Mouse (Mus musculus) hindbrain, embryonic 16.5 days (tissue): ENCODE results near the gene Kat5. TPM values are rescaled to one million over a fixed set of nuclear protein-coding genes. Genes with fewer than 3 reads are reported as not detected.
A peak's percentile ranks its signal among the peaks of the same experiment; 100 is the strongest.

Experiments used
- ATAC-seq: fragments of 200-750 bp; cut with Nextera tagmentation; 2 replicates; pipeline ENCODE4 v1.8.0; 2017; ENCODE audit warnings: moderate TSS enrichment, moderate library complexity
- H3K27ac ChIP-seq: fragments of 300-500 bp; sonication (generic); 2 replicates; pipeline ENCODE4 v1.5.1; 2014; ENCODE audit warnings: low read depth, mild to moderate bottlenecking, control low read depth, low read length, moderate library complexity
- H3K27me3 ChIP-seq: fragments of 300-500 bp; sonication (generic); replicated peaks from 2 replicates; pipeline ENCODE4 v1.6.1; 2014; ENCODE audit warnings: low read length; ENCODE audit not compliant: control insufficient read depth, insufficient read depth
- H3K36me3 ChIP-seq: fragments of 300-500 bp; sonication (generic); 2 replicates; pipeline ENCODE4 v1.6.1; 2014; ENCODE audit warnings: mild to moderate bottlenecking, low read length, moderate library complexity, mixed read lengths; ENCODE audit not compliant: control insufficient read depth, insufficient read depth
- H3K4me1 ChIP-seq: fragments of 300-500 bp; sonication (generic); 2 replicates; pipeline ENCODE4 v1.6.1; 2014; ENCODE audit warnings: low read depth, low read length; ENCODE audit not compliant: control insufficient read depth, insufficient read depth
- H3K4me2 ChIP-seq: fragments of 300-500 bp; sonication (generic); 2 replicates; pipeline ENCODE4 v1.6.1; 2014; ENCODE audit warnings: mild to moderate bottlenecking, low read length, control low read depth, moderate library complexity
- H3K4me3 ChIP-seq: fragments of 300-500 bp; sonication (generic); 2 replicates; pipeline ENCODE4 v1.5.1; 2014; ENCODE audit warnings: mild to moderate bottlenecking, low read length, control low read depth, moderate library complexity
- H3K9ac ChIP-seq: fragments of 300-500 bp; sonication (generic); 2 replicates; pipeline ENCODE4 v1.6.1; 2014; ENCODE audit warnings: low read depth, mild to moderate bottlenecking, control low read depth, low read length, moderate library complexity
- H3K9me3 ChIP-seq: fragments of 300-500 bp; sonication (generic); 2 replicates; pipeline ENCODE4 v1.6.1; 2014; ENCODE audit warnings: mild to moderate bottlenecking, low read length, moderate library complexity; ENCODE audit not compliant: control insufficient read depth
- WGBS: fragments of 180-500 bp; shearing (Covaris S2); extraction: QIAGEN DNeasy Blood & Tissue Kit; methylation state at CpG from one replicate; pipeline ENCODE4 v1.1.7; 2014; 5-methylcytosine and 5-hydroxymethylcytosine counted together
- polyA plus RNA-seq: library from polyadenylated mRNA; unstranded; fragments of >200 nt; fragmentation: Nextera tagmentation; extraction: Ambion mirVana; gene quantifications from 2 replicates; pipeline ENCODE4 v1.2.1, GENCODE M21; 2015

Kat5 gene
- polyA plus RNA-seq, 1 experiment from 2014 or later = 63.3 TPM

GRCm38 (mm10) chr19:5559631-5560456 is 50.2 kb downstream of the Kat5 start:
- H3K4me2 ChIP-seq = peak overlapping the region; percentile 70
- peaks cover 66% of the 10 kb centered on the region for H3K27me3 ChIP-seq
- H3K9ac ChIP-seq = peak overlapping the region; percentile 3
- ATAC-seq = no peak
- no peak overlapping the region for H3K27ac ChIP-seq
- WGBS = under 1% methylated on average over 69 of the region's 69 CpGs
- no peaks in the 10 kb centered on the region for H3K9me3 ChIP-seq
- H3K4me1 ChIP-seq = peaks cover 15% of the 10 kb centered on the region
- H3K36me3 ChIP-seq = no peaks in the 10 kb centered on the region
- H3K4me3 ChIP-seq = peak overlapping the region; percentile 40

GRCm38 (mm10) chr19:5559229-5559628 is 50.8 kb downstream of the Kat5 start:
- 17% methylated on average over 8 of the region's 8 CpGs for WGBS
- Histone ChIP-seq H3K9me3 (no peaks in the 10 kb centered on the region), H3K27ac (no peak overlapping the region), H3K4me2 (no peak overlapping the region), H3K27me3 (peaks cover 61% of the 10 kb centered on the region), H3K4me3 (no peak overlapping the region), H3K4me1 (peaks cover 15% of the 10 kb centered on the region), H3K9ac (no peak overlapping the region), H3K36me3 (no peaks in the 10 kb centered on the region)
- no peak for ATAC-seq

GRCm38 (mm10) chr19:5558770-5559169 is 51.3 kb downstream of the Kat5 start:
- Histone ChIP-seq H3K4me1 (peaks cover 15% of the 10 kb centered on the region), H3K9me3 (no peaks in the 10 kb centered on the region), H3K4me3 (no peak overlapping the region), H3K27ac (no peak overlapping the region), H3K36me3 (no peaks in the 10 kb centered on the region), H3K4me2 (no peak overlapping the region), H3K27me3 (peaks cover 57% of the 10 kb centered on the region), H3K9ac (no peak overlapping the region)
- no peak for ATAC-seq
- WGBS = 49% methylated on average over 8 of the region's 8 CpGs

GRCm38 (mm10) chr19:5558169-5558568 is 51.9 kb downstream of the Kat5 start:
- no peak overlapping the region for H3K4me2 ChIP-seq
- H3K27ac ChIP-seq = no peak overlapping the region
- H3K9ac ChIP-seq = no peak overlapping the region
- H3K27me3 ChIP-seq = peaks cover 56% of the 10 kb centered on the region
- H3K36me3 ChIP-seq = no peaks in the 10 kb centered on the region
- H3K9me3 ChIP-seq = no peaks in the 10 kb centered on the region
- H3K4me1 ChIP-seq = peaks cover 15% of the 10 kb centered on the region
- ATAC-seq = no peak
- H3K4me3 ChIP-seq = no peak overlapping the region
- WGBS = 46% methylated on average over 7 of the region's 7 CpGs

- Histone ChIP-seq H3K9me3 (no peaks in the 10 kb centered on the region), H3K4me2 (no peak overlapping the region), H3K4me1 (no peaks in the 10 kb centered on the region), H3K36me3 (no peaks in the 10 kb centered on the region), H3K9ac (no peak overlapping the region), H3K4me3 (no peak overlapping the region), H3K27me3 (peaks cover 24% of the 10 kb centered on the region), H3K27ac (no peak overlapping the region)
- no peak for ATAC-seq
- 82% methylated on average over 14 of the region's 14 CpGs for WGBS
These were observed 55.8 kb downstream of the Kat5 start for GRCm38 (mm10) chr19:5554212-5554611.

GRCm38 (mm10) chr19:5553802-5554201 is 56.2 kb downstream of the Kat5 start:
- Histone ChIP-seq H3K4me3 (no peak overlapping the region), H3K27me3 (peaks cover 20% of the 10 kb centered on the region), H3K27ac (no peak overlapping the region), H3K9ac (no peak overlapping the region), H3K9me3 (no peaks in the 10 kb centered on the region), H3K4me1 (no peaks in the 10 kb centered on the region), H3K4me2 (no peak overlapping the region), H3K36me3 (no peaks in the 10 kb centered on the region)
- no peak for ATAC-seq
- WGBS = 67% methylated on average over 8 of the region's 8 CpGs

Other genes with a start within 250 kb of the Kat5 start
- gene Eif1ad, start 243.5 kb downstream of the Kat5 start, polyA plus RNA-seq = 40.6 and 44.4 TPM in 2 replicates
- 315 and 333 TPM in 2 replicates for gene Banf1, start 243.1 kb downstream of the Kat5 start, polyA plus RNA-seq
- gene Sart1, start 221.5 kb downstream of the Kat5 start, polyA plus RNA-seq = 58.8 and 66.0 TPM in 2 replicates
- gene Tsga10ip, start 207.7 kb downstream of the Kat5 start, polyA plus RNA-seq = 0.36 TPM in 1 of 2 replicates, not detected in the other
- 301 and 318 TPM in 2 replicates for gene Drap1, start 185.3 kb downstream of the Kat5 start, polyA plus RNA-seq
- gene AI837181, start 185.1 kb downstream of the Kat5 start, polyA plus RNA-seq = 38.5 and 72.7 TPM in 2 replicates
- gene Fosl1, start 162.7 kb downstream of the Kat5 start, polyA plus RNA-seq = not detected in 2 replicates
- gene Ccdc85b, start 152.3 kb downstream of the Kat5 start, polyA plus RNA-seq = 11.4 and 12.4 TPM in 2 replicates
- gene Fibp, start 149.6 kb downstream of the Kat5 start, polyA plus RNA-seq = 147 and 153 TPM in 2 replicates
- gene Ctsw, start 141.7 kb downstream of the Kat5 start, polyA plus RNA-seq = 4.5 TPM in 2 replicates
- 44.2 and 53.1 TPM in 2 replicates for gene Efemp2, start 136.3 kb downstream of the Kat5 start, polyA plus RNA-seq
- gene Mus81, start 121.8 kb downstream of the Kat5 start, polyA plus RNA-seq = 50.9 and 54.5 TPM in 2 replicates
- gene Cfl1, start 119.8 kb downstream of the Kat5 start, polyA plus RNA-seq = 3,487 and 3,609 TPM in 2 replicates
- gene 1700020D05Rik, start 106.5 kb downstream of the Kat5 start, polyA plus RNA-seq = 0.15 TPM in 1 of 2 replicates, not detected in the other
- gene Snx32, start 99.7 kb downstream of the Kat5 start, polyA plus RNA-seq = 92.7 and 101 TPM in 2 replicates
- 0.11 and 0.20 TPM in 2 replicates for gene Ovol1, start 49.6 kb downstream of the Kat5 start, polyA plus RNA-seq
- gene Ap5b1, start 42.2 kb downstream of the Kat5 start, polyA plus RNA-seq = 3.4 and 3.5 TPM in 2 replicates
- gene Rnaseh2c, start 8.4 kb downstream of the Kat5 start, polyA plus RNA-seq = 62.0 and 75.4 TPM in 2 replicates
- gene Rela, start 27.2 kb upstream of the Kat5 start, polyA plus RNA-seq = 35.7 and 38.7 TPM in 2 replicates
- gene Sipa1, start 53.5 kb upstream of the Kat5 start, polyA plus RNA-seq = 14.3 and 19.1 TPM in 2 replicates
- gene Map3k11, start 78.5 kb upstream of the Kat5 start, polyA plus RNA-seq = 9.2 and 13.2 TPM in 2 replicates
- gene Pcnx3, start 78.7 kb upstream of the Kat5 start, polyA plus RNA-seq = 22.6 and 24.8 TPM in 2 replicates
- not detected in 2 replicates for gene Kcnk7, start 94.1 kb upstream of the Kat5 start, polyA plus RNA-seq
- 21.6 and 29.7 TPM in 2 replicates for gene Ehbp1l1, start 116.1 kb upstream of the Kat5 start, polyA plus RNA-seq
- 118 and 128 TPM in 2 replicates for gene Fam89b, start 119.4 kb upstream of the Kat5 start, polyA plus RNA-seq
- gene Ltbp3, start 130.7 kb upstream of the Kat5 start, polyA plus RNA-seq = 11.6 and 15.4 TPM in 2 replicates
- 83.2 and 93.9 TPM in 2 replicates for gene Scyl1, start 161.2 kb upstream of the Kat5 start, polyA plus RNA-seq